Mouse (Mus musculus): ENCODE results near the gene Rab23. TPM values are rescaled to one million over a fixed set of nuclear protein-coding genes. Genes with fewer than 3 reads are reported as not detected.
"Not testable (repeated sequence)": the region's sequence is repeated elsewhere in the genome, so short reads cannot be mapped to it uniquely, and the experiment has no call there.

Rab23 gene
- polyA plus RNA-seq, 1 experiment from 2014 or later: 8.4 TPM

DNA sequence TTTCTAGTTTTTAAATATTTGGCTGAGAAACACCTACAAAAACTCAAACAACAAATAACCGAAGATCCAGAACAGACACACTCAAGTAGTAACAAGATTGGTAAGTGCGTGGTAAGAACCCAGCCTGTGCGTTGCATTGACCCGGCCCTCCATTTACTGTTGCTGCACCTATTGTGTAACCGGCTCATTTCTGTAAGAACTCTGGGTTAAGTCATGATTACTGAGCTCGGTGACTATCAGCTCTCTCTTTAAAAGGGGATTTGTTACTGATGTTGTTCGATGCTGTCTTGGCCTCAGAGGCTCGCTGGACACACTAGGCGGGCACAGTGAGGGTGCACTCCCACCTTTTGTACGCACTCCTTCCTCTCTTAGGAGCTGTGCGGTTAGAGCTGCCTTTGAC lies 18.6 kb downstream of the Rab23 start:
- Histone ChIP-seq H3K4me2 (no peak overlapping the region), H3K36me3 (peaks cover 68% of the 10 kb centered on the region), H3K9ac (no peak overlapping the region), H3K4me1 (no peaks in the 10 kb centered on the region), H3K27ac (no peak overlapping the region), H3K4me3 (no peak overlapping the region), H3K9me3 (replicated peaks) (no peaks in the 10 kb centered on the region), H3K27me3 (replicated peaks) (no peaks in the 10 kb centered on the region)
- 88% methylated on average over 11 of the region's 11 CpGs for WGBS (ENCODE audit: insufficient replicate concordance)
- ATAC-seq: no peak

DNA sequence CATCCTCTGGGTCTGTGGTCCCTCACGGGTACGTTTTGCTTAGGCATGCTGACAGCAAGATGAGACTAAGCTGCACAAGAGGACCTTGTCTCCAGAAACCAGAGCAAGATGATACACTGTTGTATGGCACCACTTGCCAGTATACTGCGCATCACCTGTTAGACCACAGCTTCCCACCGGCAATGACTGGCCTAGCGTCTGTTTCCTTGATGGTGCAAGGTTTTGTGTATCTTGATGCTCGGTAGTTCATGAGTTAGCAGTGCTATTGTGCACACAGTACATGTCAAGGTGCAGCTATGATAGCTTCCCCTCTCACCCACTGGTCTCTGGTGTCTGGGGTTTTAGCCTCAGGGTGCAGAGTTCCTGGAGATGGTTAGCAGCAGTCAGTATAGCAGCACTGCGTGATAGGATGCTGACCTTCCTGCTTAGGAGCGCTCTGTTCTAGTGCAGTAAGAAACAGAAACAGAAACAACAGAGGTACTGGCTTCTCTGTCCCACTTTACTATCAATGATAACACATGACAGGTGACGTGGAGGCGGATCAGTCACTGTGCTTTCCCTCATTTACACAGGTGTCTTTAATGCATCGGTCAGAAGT lies 19.1 kb downstream of the Rab23 start:
- ATAC-seq: no peak
- peaks cover 67% of the 10 kb centered on the region for H3K36me3 ChIP-seq
- 81% methylated on average over 11 of the region's 11 CpGs for WGBS (ENCODE audit: insufficient replicate concordance)

DNA sequence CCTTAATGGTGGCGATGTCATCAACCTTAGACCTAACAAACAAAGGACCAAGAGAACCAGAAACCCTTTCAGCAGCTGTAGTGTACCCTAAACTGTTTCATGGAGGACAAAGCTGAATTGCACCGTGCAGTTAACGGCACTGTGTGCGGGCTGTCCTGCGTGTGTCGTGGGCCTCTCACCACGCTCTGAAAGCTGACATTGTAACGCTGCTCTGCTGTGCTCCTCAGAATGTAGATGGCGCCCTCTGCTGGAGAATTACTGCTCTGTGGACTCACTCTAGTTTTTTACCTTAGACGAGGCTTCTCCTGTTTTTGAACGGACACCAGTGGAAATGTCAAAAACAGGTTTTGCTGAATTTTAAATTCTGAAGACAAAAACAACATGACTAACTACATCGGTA lies 19.6 kb downstream of the Rab23 start:
- no peaks in the 10 kb centered on the region for H3K4me1 ChIP-seq
- 40% methylated on average over 12 of the region's 12 CpGs for WGBS (ENCODE audit: insufficient replicate concordance)
- no peak overlapping the region for H3K9ac ChIP-seq
- no peaks in the 10 kb centered on the region for H3K9me3 ChIP-seq (replicated peaks)
- ATAC-seq: peak; percentile 62; the same call in 1 of the 2 replicates
- no peak overlapping the region for H3K4me3 ChIP-seq
- no peaks in the 10 kb centered on the region for H3K27me3 ChIP-seq (replicated peaks)
- no peak overlapping the region for H3K27ac ChIP-seq
- no peak overlapping the region for H3K4me2 ChIP-seq
- H3K36me3 ChIP-seq: peaks cover 66% of the 10 kb centered on the region

More for the DNA sequence above, 19.1 kb downstream of the Rab23 start:
- H3K27ac ChIP-seq: no peak overlapping the region
- H3K9ac ChIP-seq: no peak overlapping the region
- H3K4me1 ChIP-seq: no peaks in the 10 kb centered on the region
- H3K9me3 ChIP-seq (replicated peaks): no peaks in the 10 kb centered on the region
- H3K4me3 ChIP-seq: no peak overlapping the region
- H3K27me3 ChIP-seq (replicated peaks): no peaks in the 10 kb centered on the region
- H3K4me2 ChIP-seq: no peak overlapping the region

DNA sequence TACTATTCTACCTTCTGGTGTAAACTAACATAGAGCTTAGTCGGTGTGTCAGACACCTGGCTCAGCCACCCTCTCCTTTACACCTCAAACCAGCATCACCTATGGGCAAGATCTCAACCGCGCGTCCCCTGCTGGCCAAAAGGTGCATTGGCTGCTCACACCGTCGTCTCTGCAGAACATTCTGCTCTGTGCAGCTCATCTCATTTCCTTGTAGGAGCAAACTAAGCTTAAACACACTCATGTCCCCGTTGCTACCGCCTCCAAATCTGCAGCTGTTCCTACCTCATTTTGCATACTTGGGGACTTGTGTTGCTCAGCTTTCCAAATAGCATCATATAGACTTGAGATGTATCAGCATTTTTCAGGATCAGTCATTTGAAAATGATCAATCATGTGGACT lies 23.2 kb downstream of the Rab23 start:
- Histone ChIP-seq H3K4me1 (no peaks in the 10 kb centered on the region), H3K9ac (no peak overlapping the region), H3K4me3 (no peak overlapping the region), H3K27me3 (replicated peaks) (no peaks in the 10 kb centered on the region), H3K9me3 (replicated peaks) (no peaks in the 10 kb centered on the region), H3K36me3 (peaks cover 68% of the 10 kb centered on the region), H3K4me2 (no peak overlapping the region), H3K27ac (no peak overlapping the region)
- no peak for ATAC-seq
- WGBS (ENCODE audit: insufficient replicate concordance): 17% methylated on average over 8 of the region's 8 CpGs

DNA sequence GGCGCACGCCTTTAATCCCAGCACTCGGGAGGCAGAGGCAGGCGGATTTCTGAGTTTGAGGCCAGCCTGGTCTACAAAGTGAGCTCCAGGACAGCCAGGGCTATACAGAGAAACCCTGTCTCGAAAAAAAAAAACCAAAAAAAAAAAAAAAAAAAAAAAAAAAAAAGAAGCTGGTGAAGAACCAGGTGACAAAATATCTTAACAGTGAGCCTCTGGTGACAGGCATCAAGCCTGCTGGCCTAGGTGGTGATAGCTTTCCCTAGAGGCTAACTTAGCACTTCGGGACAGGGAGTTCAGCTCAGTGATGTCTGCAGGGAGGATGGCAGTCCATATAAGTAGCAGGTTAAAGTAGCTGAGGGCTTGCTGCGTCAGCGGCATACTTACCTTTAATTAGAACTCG lies 25.1 kb downstream of the Rab23 start:
- H3K4me1 ChIP-seq; H3K9ac ChIP-seq; H3K4me3 ChIP-seq; H3K27ac ChIP-seq; ATAC-seq; H3K9me3 ChIP-seq (replicated peaks); H3K4me2 ChIP-seq; H3K27me3 ChIP-seq (replicated peaks): not testable (repeated sequence)
- peaks cover 70% of the 10 kb centered on the region for H3K36me3 ChIP-seq
- WGBS (ENCODE audit: insufficient replicate concordance): 92% methylated on average over 8 of the region's 9 CpGs

DNA sequence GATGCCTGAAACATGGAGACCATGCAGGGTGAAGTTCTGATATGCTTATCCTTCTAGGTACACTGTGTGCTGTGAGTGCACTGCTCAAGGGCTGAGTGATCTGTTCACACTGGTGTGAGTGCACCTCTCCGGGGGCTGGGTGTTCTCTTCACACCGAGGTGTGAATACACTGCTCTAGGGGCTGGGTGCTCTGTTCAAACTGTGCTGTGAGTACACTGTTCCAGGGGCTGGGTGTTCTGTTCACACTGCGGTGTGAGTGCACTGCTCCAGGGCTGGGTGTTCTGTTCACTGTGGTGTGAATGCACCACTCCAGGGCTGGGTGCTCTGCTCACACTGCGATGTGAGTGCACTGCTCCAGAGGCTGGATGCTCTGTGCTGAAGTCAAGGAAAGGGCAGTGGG lies 26.2 kb downstream of the Rab23 start:
- H3K4me2 ChIP-seq: no peak overlapping the region
- H3K4me1 ChIP-seq: no peaks in the 10 kb centered on the region
- H3K36me3 ChIP-seq: peaks cover 72% of the 10 kb centered on the region
- H3K27ac ChIP-seq: no peak overlapping the region
- H3K4me3 ChIP-seq: no peak overlapping the region
- ATAC-seq: 0 out of 2 replicates have a peak, but pooled peaks have one; percentile 17
- no peaks in the 10 kb centered on the region for H3K9me3 ChIP-seq (replicated peaks)
- H3K27me3 ChIP-seq (replicated peaks): no peaks in the 10 kb centered on the region
- WGBS (ENCODE audit: insufficient replicate concordance): 90% methylated on average over 4 of the region's 4 CpGs
- no peak overlapping the region for H3K9ac ChIP-seq

DNA sequence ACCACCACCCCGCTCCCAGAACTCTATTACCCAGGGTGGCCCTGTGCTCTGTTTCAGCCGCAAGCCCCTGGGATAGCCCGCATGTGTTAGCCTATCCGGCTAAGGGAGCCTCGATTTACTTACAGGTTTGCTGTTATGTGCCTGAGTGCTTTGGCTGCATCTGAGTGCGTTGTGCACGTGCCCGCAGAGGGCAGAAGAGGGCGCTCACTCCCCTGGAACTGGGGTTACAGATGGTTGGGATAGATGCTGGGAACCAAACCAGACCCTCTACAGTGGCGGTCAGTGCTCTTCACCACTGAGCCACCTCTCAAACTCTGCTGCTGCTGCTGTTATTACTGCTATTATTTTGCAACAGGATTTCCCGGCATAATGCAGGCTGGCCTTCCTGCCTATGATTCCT lies 29.4 kb downstream of the Rab23 start:
- Histone ChIP-seq H3K4me3 (no peak overlapping the region), H3K9me3 (replicated peaks) (no peaks in the 10 kb centered on the region), H3K27ac (no peak overlapping the region), H3K9ac (no peak overlapping the region), H3K27me3 (replicated peaks) (no peaks in the 10 kb centered on the region), H3K36me3 (peaks cover 90% of the 10 kb centered on the region), H3K4me2 (no peak overlapping the region), H3K4me1 (peaks cover 8% of the 10 kb centered on the region)
- ATAC-seq: no peak
- WGBS (ENCODE audit: insufficient replicate concordance): 88% methylated on average over 11 of the region's 11 CpGs

DNA sequence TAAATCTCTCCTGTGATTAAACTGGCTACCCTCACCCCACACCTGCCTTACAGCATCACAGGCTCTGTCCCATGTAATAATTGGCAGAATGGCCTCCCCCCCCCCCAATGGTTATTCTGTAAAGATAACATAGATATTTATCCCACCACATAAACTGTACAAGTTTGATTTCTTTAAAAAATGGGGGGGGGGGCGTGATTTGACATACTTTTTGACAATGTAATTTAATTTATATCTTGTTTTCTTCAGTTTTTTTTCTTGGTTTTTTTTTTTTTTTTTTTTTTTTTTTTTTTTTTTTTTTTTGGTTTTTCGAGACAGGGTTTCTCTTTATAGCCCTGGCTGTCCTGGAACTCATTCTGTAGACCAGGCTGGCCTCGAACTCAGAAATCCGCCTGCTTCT lies 30.0 kb downstream of the Rab23 start:
- not testable (repeated sequence) for H3K27ac ChIP-seq; ATAC-seq; H3K9me3 ChIP-seq (replicated peaks); H3K27me3 ChIP-seq (replicated peaks); H3K9ac ChIP-seq; H3K4me3 ChIP-seq; H3K4me2 ChIP-seq
- Histone ChIP-seq H3K4me1 (peaks cover 14% of the 10 kb centered on the region), H3K36me3 (peaks cover 91% of the 10 kb centered on the region)
- 93% methylated on average over 3 of the region's 4 CpGs for WGBS (ENCODE audit: insufficient replicate concordance)

DNA sequence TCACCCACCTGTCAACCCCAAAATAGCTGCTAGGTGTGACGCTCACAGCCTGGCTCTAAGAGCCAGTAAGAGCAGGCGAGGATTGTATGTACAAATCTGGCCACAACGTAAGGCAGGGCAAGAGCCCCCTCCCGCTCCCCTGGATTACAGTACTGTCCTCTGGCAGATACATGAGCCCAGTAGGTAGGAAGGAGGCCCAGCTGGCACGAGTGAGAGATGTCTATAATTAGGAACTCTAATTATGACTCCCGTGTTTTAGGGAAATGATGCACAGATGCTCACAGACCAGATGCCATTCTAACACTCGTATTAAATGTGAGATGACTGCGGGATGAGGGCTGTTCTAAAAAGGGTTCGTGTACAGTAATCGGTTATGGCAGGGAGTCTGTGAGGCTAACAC lies 31.6 kb downstream of the Rab23 start:
- Histone ChIP-seq H3K4me1 (peaks cover 29% of the 10 kb centered on the region), H3K27me3 (replicated peaks) (no peaks in the 10 kb centered on the region), H3K9me3 (replicated peaks) (no peaks in the 10 kb centered on the region), H3K4me3 (no peak overlapping the region), H3K4me2 (no peak overlapping the region), H3K36me3 (peaks cover 79% of the 10 kb centered on the region), H3K27ac (no peak overlapping the region), H3K9ac (no peak overlapping the region)
- 91% methylated on average over 10 of the region's 10 CpGs for WGBS (ENCODE audit: insufficient replicate concordance)
- no peak for ATAC-seq

DNA sequence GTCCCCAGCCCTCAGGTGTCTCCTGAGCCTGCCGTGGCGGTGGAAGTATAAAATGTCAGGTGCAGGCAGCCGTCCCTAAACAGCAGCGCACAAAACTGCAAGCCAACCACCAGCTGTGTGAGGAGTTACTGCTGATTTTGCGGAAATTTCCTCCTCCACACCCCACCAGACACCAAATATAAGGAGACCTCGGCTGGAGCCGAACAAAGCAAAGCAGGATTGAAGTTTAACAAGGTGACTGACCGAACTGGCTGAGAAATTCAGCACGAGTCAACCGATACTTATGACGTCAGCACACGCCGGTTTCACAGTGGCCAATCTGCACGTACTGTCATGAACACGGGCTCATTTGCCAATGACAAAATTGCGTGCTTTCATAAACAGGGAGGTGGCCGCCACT lies 34.4 kb downstream of the Rab23 start:
- peak overlapping the region; percentile 90 for H3K27ac ChIP-seq

DNA sequence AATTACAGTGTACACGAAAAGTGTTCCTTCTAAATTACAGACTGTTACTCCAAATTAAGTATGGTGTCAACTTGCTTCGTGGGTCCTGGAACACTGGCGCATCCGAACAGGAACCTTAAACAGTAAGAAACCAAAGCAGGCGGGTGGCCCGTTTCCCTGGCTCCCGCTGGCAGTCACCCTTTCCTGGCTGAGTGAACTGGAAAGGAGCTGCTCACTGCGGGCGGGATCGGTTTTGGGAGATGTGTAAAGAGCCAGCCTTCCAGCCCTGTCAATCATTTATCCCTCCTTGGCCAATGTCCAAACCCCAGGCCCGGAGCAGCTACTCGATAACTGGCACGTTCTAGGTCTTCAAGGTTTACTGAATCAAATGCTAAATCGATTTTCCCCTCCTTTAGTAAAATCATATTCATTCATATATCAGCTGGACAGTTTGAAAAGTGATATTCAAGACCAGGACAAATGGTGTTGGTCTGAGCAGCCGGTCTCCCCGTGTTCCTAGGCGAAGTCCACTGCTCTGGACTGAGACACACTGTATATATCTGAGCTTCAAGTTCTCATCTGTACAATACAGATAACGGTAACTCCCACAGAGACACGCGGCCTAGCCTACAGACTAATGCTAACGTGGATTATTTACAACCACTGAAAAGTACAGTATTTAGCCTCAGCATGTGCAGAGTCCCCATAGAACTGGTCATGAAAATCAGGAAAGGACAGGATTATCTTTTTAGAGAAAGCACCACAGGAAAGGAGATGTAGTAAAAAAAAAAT lies 35.5 kb downstream of the Rab23 start:
- Histone ChIP-seq H3K27me3 (replicated peaks) (no peaks in the 10 kb centered on the region), H3K4me1 (peaks cover 56% of the 10 kb centered on the region), H3K9ac (peak overlapping the region; percentile 92), H3K4me2 (peak overlapping the region; percentile 95), H3K36me3 (peaks cover 47% of the 10 kb centered on the region), H3K9me3 (replicated peaks) (no peaks in the 10 kb centered on the region), H3K27ac (peak overlapping the region; percentile 90), H3K4me3 (peak overlapping the region; percentile 86)
- peak; percentile 90 for ATAC-seq
- 56% methylated on average over 21 of the region's 21 CpGs for WGBS (ENCODE audit: insufficient replicate concordance)

More for the DNA sequence above, 34.4 kb downstream of the Rab23 start:
- Histone ChIP-seq H3K9ac (peak overlapping the region; percentile 92; the same call in 1 of the 2 replicates), H3K27me3 (replicated peaks) (no peaks in the 10 kb centered on the region), H3K9me3 (replicated peaks) (no peaks in the 10 kb centered on the region), H3K4me1 (peaks cover 50% of the 10 kb centered on the region), H3K4me2 (peak overlapping the region; percentile 95; the same call in 1 of the 2 replicates), H3K4me3 (no peak overlapping the region), H3K36me3 (peaks cover 51% of the 10 kb centered on the region)
- ATAC-seq: no peak
- 92% methylated on average over 17 of the region's 17 CpGs for WGBS (ENCODE audit: insufficient replicate concordance)

DNA sequence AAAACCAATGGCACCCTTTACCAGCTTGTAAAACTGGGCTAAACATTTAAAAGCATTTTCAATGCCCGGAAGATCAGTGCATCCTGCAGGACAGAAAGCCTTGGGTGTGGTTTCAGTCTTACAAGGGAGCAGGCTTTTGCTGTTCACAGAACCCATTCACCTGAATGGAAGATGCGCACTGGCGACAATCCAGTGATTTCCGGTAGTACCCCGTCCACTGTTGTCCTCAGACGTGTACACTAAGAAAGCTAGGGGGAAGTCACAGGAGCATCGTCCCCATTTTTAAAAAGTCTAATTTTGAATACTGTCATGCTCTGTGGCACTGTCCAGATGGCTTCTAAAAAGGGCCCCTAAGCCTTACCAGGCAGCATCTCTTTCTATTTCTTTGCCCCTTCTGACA lies 36.1 kb downstream of the Rab23 start:
- peak; percentile 42; the same call in 1 of the 2 replicates for ATAC-seq
- peak overlapping the region; percentile 95 for H3K4me2 ChIP-seq
- peaks cover 56% of the 10 kb centered on the region for H3K4me1 ChIP-seq
- H3K36me3 ChIP-seq: peaks cover 47% of the 10 kb centered on the region
- no peaks in the 10 kb centered on the region for H3K9me3 ChIP-seq (replicated peaks)
- WGBS (ENCODE audit: insufficient replicate concordance): 59% methylated on average over 7 of the region's 7 CpGs
- peak overlapping the region; percentile 86 for H3K4me3 ChIP-seq
- no peaks in the 10 kb centered on the region for H3K27me3 ChIP-seq (replicated peaks)
- H3K27ac ChIP-seq: peak overlapping the region; percentile 90
- peak overlapping the region; percentile 92 for H3K9ac ChIP-seq
